Mouse (Mus musculus): ENCODE data around the gene Hcls1. TPM values are rescaled to one million over a fixed set of nuclear protein-coding genes. Genes with fewer than 3 reads are reported as not detected.

Hcls1 gene
- polyA plus RNA-seq, 1 experiment from 2014 or later, result 13.8 TPM

DNA sequence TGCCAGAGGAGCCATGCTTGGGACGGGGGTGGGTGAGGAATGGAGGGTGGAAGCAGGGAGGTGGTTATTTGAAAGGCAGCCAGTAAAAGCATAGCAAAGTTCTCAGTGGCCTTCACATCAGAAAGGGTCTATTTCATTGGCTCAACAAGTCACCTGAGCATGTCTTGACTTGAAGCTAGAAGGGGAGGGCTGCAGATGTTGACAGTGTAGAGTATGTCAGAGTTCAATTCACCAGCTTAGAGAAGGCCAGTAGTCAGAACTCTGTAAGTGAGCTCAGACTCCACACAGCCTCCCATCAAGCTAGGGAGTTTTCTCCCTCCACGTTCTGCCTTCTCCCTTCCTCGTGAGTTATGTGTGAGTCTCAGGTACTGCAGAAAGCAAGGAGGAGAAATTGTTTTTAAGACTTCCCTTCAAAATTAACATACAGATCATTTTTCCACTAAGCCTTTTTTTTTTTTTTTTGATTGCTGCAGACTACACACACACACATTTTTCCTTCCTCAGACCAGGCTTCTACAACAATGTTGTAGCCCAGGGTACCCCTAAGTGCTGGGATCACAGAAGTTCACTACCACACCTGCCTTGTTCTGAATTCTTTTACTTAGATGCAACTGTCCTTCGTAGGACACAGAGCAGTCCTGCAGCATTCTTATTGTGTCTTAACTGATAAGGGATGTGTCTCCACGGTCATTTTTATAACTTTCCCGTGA, 497 bp upstream of the Hcls1 start:
- Histone ChIP-seq H3K27ac (ENCODE audit: low read length) (peak overlapping the region; percentile 74), H3K36me3 (ENCODE audit: control insufficient read depth, insufficient read depth) (peaks cover 5% of the 10 kb centered on the region; the same call in 1 of the 2 replicates), H3K4me3 (ENCODE audit: low read depth, low read length) (peak overlapping the region; percentile 50), H3K27me3 (ENCODE audit: control insufficient read depth, insufficient read depth, low read depth, low read length) (no peaks in the 10 kb centered on the region), H3K4me2 (ENCODE audit: low read depth, low read length) (peak overlapping the region; percentile 44), H3K9me3 (replicated peaks; ENCODE audit: control insufficient read depth, low read length) (no peaks in the 10 kb centered on the region), H3K9ac (ENCODE audit: low read depth, low read length) (peak overlapping the region; percentile 35; the same call in 1 of the 2 replicates), H3K4me1 (ENCODE audit: control insufficient read depth, low read depth, low read length) (peaks cover 5% of the 10 kb centered on the region)
- ATAC-seq (ENCODE audit: low read depth), result peak; percentile 38
- 27% methylated on average over 6 of the region's 6 CpGs for WGBS (ENCODE audit: insufficient replicate concordance)

GRCm38 (mm10) chr16:36935814-36936213, 1.0 kb downstream of the Hcls1 start:
- Histone ChIP-seq H3K9ac (ENCODE audit: low read depth, low read length) (no peak overlapping the region), H3K9me3 (replicated peaks; ENCODE audit: control insufficient read depth, low read length) (no peaks in the 10 kb centered on the region), H3K27me3 (ENCODE audit: control insufficient read depth, insufficient read depth, low read depth, low read length) (no peaks in the 10 kb centered on the region), H3K4me1 (ENCODE audit: control insufficient read depth, low read depth, low read length) (peaks cover 5% of the 10 kb centered on the region), H3K4me2 (ENCODE audit: low read depth, low read length) (peak overlapping the region; percentile 44), H3K4me3 (ENCODE audit: low read depth, low read length) (peak overlapping the region; percentile 50), H3K36me3 (ENCODE audit: control insufficient read depth, insufficient read depth) (peaks cover 3% of the 10 kb centered on the region; the same call in 1 of the 2 replicates), H3K27ac (ENCODE audit: low read length) (peak overlapping the region; percentile 74)
- ATAC-seq (ENCODE audit: low read depth), result no peak
- WGBS (ENCODE audit: insufficient replicate concordance), result 31% methylated on average over 3 of the region's 3 CpGs

DNA sequence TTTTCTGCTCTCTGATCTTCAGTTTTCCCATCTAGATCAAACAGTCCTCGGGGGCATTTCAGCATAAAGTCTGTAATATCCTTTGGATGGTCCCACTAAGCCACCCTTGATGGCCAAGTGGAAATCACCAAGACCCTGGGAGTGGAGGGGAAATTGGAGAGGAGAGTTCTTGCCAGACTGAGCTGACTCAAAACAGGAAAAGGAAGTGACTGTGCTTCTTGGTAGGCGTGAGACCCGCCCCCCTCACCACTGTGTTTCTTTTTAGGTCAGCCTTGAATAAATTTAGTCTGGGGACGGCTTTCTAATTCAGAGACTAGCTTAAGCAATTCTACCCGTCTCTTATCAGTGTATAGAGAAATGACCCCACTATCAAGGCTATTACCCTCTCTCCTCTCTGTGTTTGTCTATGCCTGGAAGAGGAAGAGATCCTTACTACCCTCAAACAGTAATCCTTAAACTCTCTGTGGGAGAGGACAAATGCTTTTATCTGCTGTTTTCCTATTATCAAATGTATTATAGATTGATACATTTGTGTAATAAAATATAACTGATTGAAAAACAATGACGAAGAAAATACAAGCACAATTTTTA, 6.4 kb downstream of the Hcls1 start:
- H3K9ac ChIP-seq (ENCODE audit: low read depth, low read length), result no peak overlapping the region
- no peak overlapping the region for H3K4me3 ChIP-seq (ENCODE audit: low read depth, low read length)
- H3K4me1 ChIP-seq (ENCODE audit: control insufficient read depth, low read depth, low read length), result no peaks in the 10 kb centered on the region; the same call in 1 of the 2 replicates
- 31% methylated on average over 6 of the region's 6 CpGs for WGBS (ENCODE audit: insufficient replicate concordance)
- no peak for ATAC-seq (ENCODE audit: low read depth)
- no peak overlapping the region for H3K4me2 ChIP-seq (ENCODE audit: low read depth, low read length)
- no peaks in the 10 kb centered on the region for H3K36me3 ChIP-seq (ENCODE audit: control insufficient read depth, insufficient read depth)
- H3K27ac ChIP-seq (ENCODE audit: low read length), result no peak overlapping the region
- H3K27me3 ChIP-seq (ENCODE audit: control insufficient read depth, insufficient read depth, low read depth, low read length), result no peaks in the 10 kb centered on the region
- H3K9me3 ChIP-seq (replicated peaks; ENCODE audit: control insufficient read depth, low read length), result no peaks in the 10 kb centered on the region

DNA sequence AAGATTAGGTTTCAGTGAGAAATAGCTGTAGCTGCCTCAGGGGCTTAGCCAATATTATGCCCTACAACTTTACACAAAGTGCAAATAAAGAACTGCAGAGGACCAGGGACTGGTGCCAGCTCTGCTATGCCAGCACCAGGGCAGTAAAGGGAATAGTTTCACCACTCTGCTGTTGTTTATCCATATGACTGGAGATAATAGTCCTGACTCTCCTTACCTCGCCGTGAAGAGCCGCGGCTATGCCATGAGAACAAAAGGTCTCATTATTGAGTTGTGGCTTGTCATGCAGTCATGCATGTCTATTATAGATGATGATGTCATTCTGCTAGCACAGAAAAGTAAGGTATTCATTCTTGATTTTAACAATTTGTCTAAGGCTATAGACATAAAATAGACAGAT, 7.1 kb downstream of the Hcls1 start:
- Histone ChIP-seq H3K4me1 (ENCODE audit: control insufficient read depth, low read depth, low read length) (no peaks in the 10 kb centered on the region; the same call in 1 of the 2 replicates), H3K27ac (ENCODE audit: low read length) (no peak overlapping the region), H3K9me3 (replicated peaks; ENCODE audit: control insufficient read depth, low read length) (no peaks in the 10 kb centered on the region), H3K36me3 (ENCODE audit: control insufficient read depth, insufficient read depth) (no peaks in the 10 kb centered on the region), H3K9ac (ENCODE audit: low read depth, low read length) (no peak overlapping the region), H3K4me3 (ENCODE audit: low read depth, low read length) (no peak overlapping the region), H3K4me2 (ENCODE audit: low read depth, low read length) (no peak overlapping the region), H3K27me3 (ENCODE audit: control insufficient read depth, insufficient read depth, low read depth, low read length) (no peaks in the 10 kb centered on the region)
- 74% methylated on average over 4 of the region's 4 CpGs for WGBS (ENCODE audit: insufficient replicate concordance)
- no peak for ATAC-seq (ENCODE audit: low read depth)

DNA sequence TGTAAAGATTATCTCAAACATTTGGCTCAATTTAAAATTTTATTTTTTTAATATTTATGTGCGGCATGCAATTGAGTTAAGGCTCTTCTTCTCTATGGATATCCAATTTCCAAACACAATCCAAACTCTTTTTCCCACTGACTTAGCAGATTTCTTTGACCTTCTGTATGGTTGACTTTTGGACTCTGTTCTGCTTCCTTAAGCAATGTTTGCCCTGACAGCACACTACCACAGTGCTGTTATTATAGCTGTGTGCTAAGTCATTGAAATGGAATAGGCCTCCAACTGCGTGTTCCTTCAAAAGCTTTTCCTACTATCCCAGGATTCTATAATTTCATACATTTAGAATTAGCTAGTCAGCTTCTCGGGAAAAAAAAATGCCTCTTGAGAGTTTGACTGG, 8.8 kb downstream of the Hcls1 start:
- no peaks in the 10 kb centered on the region for H3K36me3 ChIP-seq (ENCODE audit: control insufficient read depth, insufficient read depth)
- no peak for ATAC-seq (ENCODE audit: low read depth)
- H3K4me3 ChIP-seq (ENCODE audit: low read depth, low read length), result no peak overlapping the region
- WGBS (ENCODE audit: insufficient replicate concordance), result 72% methylated on average over 3 of the region's 3 CpGs
- no peak overlapping the region for H3K9ac ChIP-seq (ENCODE audit: low read depth, low read length)
- H3K27me3 ChIP-seq (ENCODE audit: control insufficient read depth, insufficient read depth, low read depth, low read length), result no peaks in the 10 kb centered on the region
- no peak overlapping the region for H3K27ac ChIP-seq (ENCODE audit: low read length)
- no peak overlapping the region for H3K4me2 ChIP-seq (ENCODE audit: low read depth, low read length)
- no peaks in the 10 kb centered on the region for H3K9me3 ChIP-seq (replicated peaks; ENCODE audit: control insufficient read depth, low read length)
- no peaks in the 10 kb centered on the region; the same call in 1 of the 2 replicates for H3K4me1 ChIP-seq (ENCODE audit: control insufficient read depth, low read depth, low read length)

DNA sequence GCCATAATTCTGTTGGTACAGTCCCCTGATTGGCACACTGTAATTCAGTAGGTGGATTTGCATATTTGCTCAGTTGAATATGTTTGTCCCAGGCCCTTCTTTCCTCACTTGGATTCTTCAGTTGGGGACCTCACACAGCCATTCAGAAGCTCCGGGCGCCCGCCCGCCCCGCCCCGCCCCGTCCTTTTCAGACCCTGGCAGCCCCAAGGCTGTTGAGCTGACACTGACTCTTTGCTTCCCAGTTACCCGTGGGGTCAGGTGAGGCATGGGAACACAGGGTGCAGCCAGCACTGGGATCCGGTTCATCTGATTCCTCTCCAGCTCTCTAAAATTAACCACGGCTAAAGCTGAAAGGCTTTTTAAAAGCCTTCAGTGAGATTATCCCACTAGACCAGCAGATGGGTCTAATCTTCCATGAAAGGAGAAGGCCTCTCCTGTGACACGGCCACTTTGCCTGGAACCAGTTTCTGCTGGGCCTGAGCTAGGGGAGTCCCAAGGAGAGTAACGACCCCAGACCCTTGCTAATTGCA, 10.2 kb downstream of the Hcls1 start:
- H3K4me1 ChIP-seq (ENCODE audit: control insufficient read depth, low read depth, low read length), result no peaks in the 10 kb centered on the region; the same call in 1 of the 2 replicates
- H3K4me3 ChIP-seq (ENCODE audit: low read depth, low read length), result no peak overlapping the region
- H3K36me3 ChIP-seq (ENCODE audit: control insufficient read depth, insufficient read depth), result no peaks in the 10 kb centered on the region
- ATAC-seq (ENCODE audit: low read depth), result no peak
- no peak overlapping the region for H3K27ac ChIP-seq (ENCODE audit: low read length)
- no peaks in the 10 kb centered on the region for H3K9me3 ChIP-seq (replicated peaks; ENCODE audit: control insufficient read depth, low read length)
- no peaks in the 10 kb centered on the region for H3K27me3 ChIP-seq (ENCODE audit: control insufficient read depth, insufficient read depth, low read depth, low read length)
- no peak overlapping the region for H3K9ac ChIP-seq (ENCODE audit: low read depth, low read length)
- WGBS (ENCODE audit: insufficient replicate concordance), result 70% methylated on average over 12 of the region's 12 CpGs
- H3K4me2 ChIP-seq (ENCODE audit: low read depth, low read length), result no peak overlapping the region

- Histone ChIP-seq H3K36me3 (ENCODE audit: control insufficient read depth, insufficient read depth) (no peaks in the 10 kb centered on the region), H3K9ac (ENCODE audit: low read depth, low read length) (no peak overlapping the region), H3K27ac (ENCODE audit: low read length) (no peak overlapping the region), H3K4me3 (ENCODE audit: low read depth, low read length) (no peak overlapping the region), H3K27me3 (ENCODE audit: control insufficient read depth, insufficient read depth, low read depth, low read length) (no peaks in the 10 kb centered on the region), H3K4me2 (ENCODE audit: low read depth, low read length) (no peak overlapping the region), H3K9me3 (replicated peaks; ENCODE audit: control insufficient read depth, low read length) (no peaks in the 10 kb centered on the region), H3K4me1 (ENCODE audit: control insufficient read depth, low read depth, low read length) (no peaks in the 10 kb centered on the region)
- ATAC-seq (ENCODE audit: low read depth), result no peak
- WGBS (ENCODE audit: insufficient replicate concordance), result 74% methylated on average over 8 of the region's 8 CpGs
These were observed 11.8 kb downstream of the Hcls1 start for GRCm38 (mm10) chr16:36946459-36947159.

DNA sequence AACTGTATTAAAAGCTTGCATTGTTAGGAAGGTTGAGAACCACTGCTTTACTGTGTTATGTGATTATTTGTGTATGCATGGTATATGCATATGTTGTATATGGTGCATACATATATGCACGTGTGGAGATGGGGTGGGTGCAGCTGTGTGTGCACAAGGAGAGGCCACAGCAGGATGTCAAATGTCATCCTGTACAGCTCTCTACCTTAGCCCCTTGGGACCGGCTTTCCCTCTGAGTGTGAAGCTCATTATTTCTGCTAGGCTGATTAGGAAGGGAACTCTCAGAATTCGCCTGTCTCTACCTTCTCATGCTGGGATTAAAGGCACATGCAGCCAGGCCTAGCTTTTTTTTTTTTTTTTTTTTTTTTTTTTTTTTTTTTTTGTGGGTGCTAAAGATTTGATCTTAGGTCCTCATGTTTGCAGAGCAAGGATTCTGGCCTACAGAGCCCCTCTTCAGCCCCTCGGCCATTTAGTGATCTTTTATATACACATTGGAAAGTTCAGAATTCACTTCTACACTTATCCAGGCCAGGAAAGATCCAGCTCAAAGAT, 12.9 kb downstream of the Hcls1 start:
- no peaks in the 10 kb centered on the region for H3K36me3 ChIP-seq (ENCODE audit: control insufficient read depth, insufficient read depth)
- 58% methylated on average over 4 of the region's 4 CpGs for WGBS (ENCODE audit: insufficient replicate concordance)
- no peak overlapping the region for H3K4me3 ChIP-seq (ENCODE audit: low read depth, low read length)
- no peaks in the 10 kb centered on the region for H3K4me1 ChIP-seq (ENCODE audit: control insufficient read depth, low read depth, low read length)
- no peak for ATAC-seq (ENCODE audit: low read depth)
- H3K27ac ChIP-seq (ENCODE audit: low read length), result no peak overlapping the region
- no peak overlapping the region for H3K4me2 ChIP-seq (ENCODE audit: low read depth, low read length)
- no peak overlapping the region for H3K9ac ChIP-seq (ENCODE audit: low read depth, low read length)
- no peaks in the 10 kb centered on the region for H3K27me3 ChIP-seq (ENCODE audit: control insufficient read depth, insufficient read depth, low read depth, low read length)
- no peaks in the 10 kb centered on the region for H3K9me3 ChIP-seq (replicated peaks; ENCODE audit: control insufficient read depth, low read length)

Data from liver, embryonic 16.5 days (tissue).